Mouse (Mus musculus): ENCODE data around the gene Helz. TPM values are rescaled to one million over a fixed set of nuclear protein-coding genes. Genes with fewer than 3 reads are reported as not detected.

Helz gene
- polyA plus RNA-seq, 1 experiment from 2014 or later: 5.3 TPM

GRCm38 (mm10) chr11:107625746-107626145 lies 78.0 kb downstream of the Helz start:
- TF ChIP-seq CTCF (IDR thresholded peaks at IDR 0.05; ENCODE audit: low read depth) (no peak), EP300 (optimal IDR thresholded peaks at IDR 0.05) (no peak)
- ATAC-seq (ENCODE audit: low FRiP score, low TSS enrichment) (no peak), DNase-seq (ENCODE audit: low spot score) (no peak)
- Histone ChIP-seq H3K27ac (replicated peaks) (no peak overlapping the region), H3K4me3 (ENCODE audit: low read depth, low read length) (no peak overlapping the region), H3K9ac (ENCODE audit: low read length) (no peak overlapping the region), H3K4me2 (replicated peaks; ENCODE audit: low read depth) (no peak overlapping the region), H3K36me3 (ENCODE audit: control insufficient read depth, insufficient read depth, low read length) (peaks cover 5% of the 10 kb centered on the region; the same call in 1 of the 2 replicates), H3K4me1 (replicated peaks; ENCODE audit: control insufficient read depth, insufficient read depth) (no peaks in the 10 kb centered on the region), H3K9me3 (ENCODE audit: control insufficient read depth, low read length) (no peaks in the 10 kb centered on the region), H3K27me3 (ENCODE audit: control insufficient read depth, insufficient read depth, low read length) (no peaks in the 10 kb centered on the region)
- 73% methylated on average over 11 of the region's 11 CpGs for WGBS

- Histone ChIP-seq H3K27me3 (ENCODE audit: control insufficient read depth, insufficient read depth, low read length) (no peaks in the 10 kb centered on the region), H3K9ac (ENCODE audit: low read length) (no peak overlapping the region), H3K36me3 (ENCODE audit: control insufficient read depth, insufficient read depth, low read length) (peaks cover 14% of the 10 kb centered on the region), H3K4me2 (replicated peaks; ENCODE audit: low read depth) (no peak overlapping the region), H3K4me3 (ENCODE audit: low read depth, low read length) (no peak overlapping the region), H3K27ac (replicated peaks) (no peak overlapping the region; the same call in 1 of the 2 replicates), H3K4me1 (replicated peaks; ENCODE audit: control insufficient read depth, insufficient read depth) (no peaks in the 10 kb centered on the region), H3K9me3 (ENCODE audit: control insufficient read depth, low read length) (no peaks in the 10 kb centered on the region)
- ATAC-seq (ENCODE audit: low FRiP score, low TSS enrichment) (peak; percentile 56; the same call in 1 of the 2 replicates), DNase-seq (ENCODE audit: low spot score) (peak; percentile 48)
- TF ChIP-seq CTCF (IDR thresholded peaks at IDR 0.05; ENCODE audit: low read depth): peak; percentile 86
- TF ChIP-seq EP300 (optimal IDR thresholded peaks at IDR 0.05): no peak
- WGBS: 38% methylated on average over 4 of the region's 4 CpGs
Observed at GRCm38 (mm10) chr11:107629504-107629903, 81.8 kb downstream of the Helz start.

GRCm38 (mm10) chr11:107629951-107630350 lies 82.2 kb downstream of the Helz start:
- Histone ChIP-seq H3K9ac (ENCODE audit: low read length) (no peak overlapping the region), H3K36me3 (ENCODE audit: control insufficient read depth, insufficient read depth, low read length) (peaks cover 14% of the 10 kb centered on the region), H3K27me3 (ENCODE audit: control insufficient read depth, insufficient read depth, low read length) (no peaks in the 10 kb centered on the region), H3K4me3 (ENCODE audit: low read depth, low read length) (no peak overlapping the region), H3K4me2 (replicated peaks; ENCODE audit: low read depth) (no peak overlapping the region), H3K27ac (replicated peaks) (no peak overlapping the region), H3K9me3 (ENCODE audit: control insufficient read depth, low read length) (no peaks in the 10 kb centered on the region), H3K4me1 (replicated peaks; ENCODE audit: control insufficient read depth, insufficient read depth) (no peaks in the 10 kb centered on the region)
- DNase-seq (ENCODE audit: low spot score): no peak
- TF ChIP-seq EP300 (optimal IDR thresholded peaks at IDR 0.05) (no peak), CTCF (IDR thresholded peaks at IDR 0.05; ENCODE audit: low read depth) (no peak)
- no peak for ATAC-seq (ENCODE audit: low FRiP score, low TSS enrichment)
- 63% methylated on average over 8 of the region's 8 CpGs for WGBS

GRCm38 (mm10) chr11:107631124-107631523 lies 83.4 kb downstream of the Helz start:
- no peak overlapping the region for H3K4me3 ChIP-seq (ENCODE audit: low read depth, low read length)
- H3K9ac ChIP-seq (ENCODE audit: low read length): no peak overlapping the region
- H3K27me3 ChIP-seq (ENCODE audit: control insufficient read depth, insufficient read depth, low read length): no peaks in the 10 kb centered on the region
- 85% methylated on average over 7 of the region's 7 CpGs for WGBS
- H3K27ac ChIP-seq (replicated peaks): no peak overlapping the region
- peaks cover 14% of the 10 kb centered on the region for H3K36me3 ChIP-seq (ENCODE audit: control insufficient read depth, insufficient read depth, low read length)
- ATAC-seq (ENCODE audit: low FRiP score, low TSS enrichment): no peak
- no peaks in the 10 kb centered on the region for H3K4me1 ChIP-seq (replicated peaks; ENCODE audit: control insufficient read depth, insufficient read depth)
- no peaks in the 10 kb centered on the region for H3K9me3 ChIP-seq (ENCODE audit: control insufficient read depth, low read length)
- H3K4me2 ChIP-seq (replicated peaks; ENCODE audit: low read depth): no peak overlapping the region
- no peak for TF ChIP-seq CTCF (IDR thresholded peaks at IDR 0.05; ENCODE audit: low read depth)
- TF ChIP-seq EP300 (optimal IDR thresholded peaks at IDR 0.05): no peak
- DNase-seq (ENCODE audit: low spot score): no peak

- H3K9ac ChIP-seq (ENCODE audit: low read length): no peak overlapping the region
- H3K36me3 ChIP-seq (ENCODE audit: control insufficient read depth, insufficient read depth, low read length): peaks cover 24% of the 10 kb centered on the region
- H3K9me3 ChIP-seq (ENCODE audit: control insufficient read depth, low read length): no peaks in the 10 kb centered on the region
- no peak for TF ChIP-seq CTCF (IDR thresholded peaks at IDR 0.05; ENCODE audit: low read depth)
- TF ChIP-seq EP300 (optimal IDR thresholded peaks at IDR 0.05): no peak
- ATAC-seq (ENCODE audit: low FRiP score, low TSS enrichment) (no peak), DNase-seq (ENCODE audit: low spot score) (no peak)
- no peaks in the 10 kb centered on the region for H3K27me3 ChIP-seq (ENCODE audit: control insufficient read depth, insufficient read depth, low read length)
- H3K27ac ChIP-seq (replicated peaks): no peak overlapping the region
- H3K4me2 ChIP-seq (replicated peaks; ENCODE audit: low read depth): no peak overlapping the region
- WGBS: 91% methylated on average over 5 of the region's 5 CpGs
- no peaks in the 10 kb centered on the region for H3K4me1 ChIP-seq (replicated peaks; ENCODE audit: control insufficient read depth, insufficient read depth)
- H3K4me3 ChIP-seq (ENCODE audit: low read depth, low read length): no peak overlapping the region
Observed at GRCm38 (mm10) chr11:107633563-107634146, 85.9 kb downstream of the Helz start.

DNA sequence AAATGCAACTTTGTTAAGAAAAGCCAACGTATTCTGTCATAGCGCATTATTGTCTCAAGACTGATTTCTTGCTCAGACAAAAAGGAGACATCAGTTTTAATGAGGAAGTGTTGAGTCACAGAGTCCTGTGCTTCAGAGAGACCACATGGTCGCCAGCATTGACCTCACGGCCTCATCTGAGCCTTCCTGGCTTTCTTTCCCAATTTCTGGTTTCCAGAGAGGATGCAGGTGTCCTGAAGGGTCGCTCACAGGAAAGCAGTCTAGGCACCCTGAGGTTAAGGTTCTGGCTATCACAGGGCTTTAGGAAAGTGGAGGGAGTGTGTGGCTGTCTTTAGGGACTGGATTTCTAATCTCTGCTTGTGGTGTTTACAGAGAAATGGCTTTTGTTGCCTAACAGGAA lies 90.4 kb downstream of the Helz start:
- 85% methylated on average over 5 of the region's 5 CpGs for WGBS
- no peak for ATAC-seq (ENCODE audit: low FRiP score, low TSS enrichment)
- no peak overlapping the region for H3K4me2 ChIP-seq (replicated peaks; ENCODE audit: low read depth)
- H3K4me1 ChIP-seq (replicated peaks; ENCODE audit: control insufficient read depth, insufficient read depth): no peaks in the 10 kb centered on the region
- no peak for DNase-seq (ENCODE audit: low spot score)
- H3K36me3 ChIP-seq (ENCODE audit: control insufficient read depth, insufficient read depth, low read length): peaks cover 19% of the 10 kb centered on the region
- TF ChIP-seq EP300 (optimal IDR thresholded peaks at IDR 0.05): no peak
- TF ChIP-seq CTCF (IDR thresholded peaks at IDR 0.05; ENCODE audit: low read depth): no peak
- H3K9me3 ChIP-seq (ENCODE audit: control insufficient read depth, low read length): no peaks in the 10 kb centered on the region
- no peak overlapping the region for H3K27ac ChIP-seq (replicated peaks)
- no peak overlapping the region for H3K4me3 ChIP-seq (ENCODE audit: low read depth, low read length)
- H3K27me3 ChIP-seq (ENCODE audit: control insufficient read depth, insufficient read depth, low read length): no peaks in the 10 kb centered on the region
- no peak overlapping the region for H3K9ac ChIP-seq (ENCODE audit: low read length)
